Mouse (Mus musculus) lung, postnatal 0 days (tissue): ENCODE data around the gene Gp9. TPM values are rescaled to one million over a fixed set of nuclear protein-coding genes. Genes with fewer than 3 reads are reported as not detected.
"Not testable (repeated sequence)": the region's sequence is repeated elsewhere in the genome, so short reads cannot be mapped to it uniquely, and the experiment has no call there.

ENCODE experiments used
- ATAC-seq: fragments of 200-750 bp; cut with Nextera tagmentation; 2 replicates; pipeline ENCODE4 v1.8.0; 2017; ENCODE audit warnings: moderate library complexity
- DNase-seq: peaks from one replicate; pipeline ENCODE4 v3.0.0-alpha.2; 2016; ENCODE audit warnings: low spot score
- H3K27ac ChIP-seq: fragments of 300-500 bp; sonication (generic); 2 replicates; pipeline ENCODE4 v1.5.1; 2014; ENCODE audit warnings: antibody characterized with exemption, mild to moderate bottlenecking, low read length, mixed read lengths
- H3K27me3 ChIP-seq: fragments of 300-500 bp; sonication (generic); replicated peaks from 2 replicates; pipeline ENCODE4 v1.6.1; 2014; ENCODE audit warnings: low read length, mixed read lengths; ENCODE audit not compliant: insufficient read depth
- H3K36me3 ChIP-seq: fragments of 300-500 bp; sonication (generic); 2 replicates; pipeline ENCODE4 v1.6.1; 2014; ENCODE audit warnings: low read length, mixed read lengths; ENCODE audit not compliant: insufficient read depth
- H3K4me1 ChIP-seq: fragments of 300-500 bp; sonication (generic); 2 replicates; pipeline ENCODE4 v1.6.1; 2014; ENCODE audit warnings: antibody characterized with exemption, low read depth, low read length, mixed read lengths; ENCODE audit not compliant: insufficient read depth
- H3K4me2 ChIP-seq: fragments of 300-500 bp; sonication (generic); replicated peaks from 2 replicates; pipeline ENCODE4 v1.6.1; 2014; ENCODE audit warnings: low read depth, mild to moderate bottlenecking, low read length, moderate library complexity, mixed read lengths
- H3K4me3 ChIP-seq: fragments of 300-500 bp; sonication (generic); 2 replicates; pipeline ENCODE4 v1.5.1; 2014; ENCODE audit warnings: low read depth, low read length
- H3K9ac ChIP-seq: fragments of 300-500 bp; sonication (generic); replicated peaks from 2 replicates; pipeline ENCODE4 v1.6.1; 2014; ENCODE audit warnings: low read depth, mild to moderate bottlenecking
- H3K9me3 ChIP-seq: fragments of 300-500 bp; sonication (generic); 2 replicates; pipeline ENCODE4 v1.6.1; 2016; ENCODE audit warnings: low read length, mixed read lengths
- CTCF ChIP-seq: IDR thresholded peaks from 2 replicates; pipeline ENCODE4 v1.5.1; 2016; ENCODE audit warnings: antibody characterized with exemption, mild to moderate bottlenecking
- EP300 ChIP-seq: IDR thresholded peaks from 2 replicates; pipeline ENCODE4 v1.6.1; 2016; ENCODE audit warnings: antibody characterized with exemption, mild to moderate bottlenecking, control low read depth
- WGBS: fragments of 180-500 bp; shearing (Covaris S2); extraction: QIAGEN DNeasy Blood & Tissue Kit; methylation state at CpG from one replicate; pipeline ENCODE4 v1.1.7; 2014; 5-methylcytosine and 5-hydroxymethylcytosine counted together
- polyA plus RNA-seq: library from polyadenylated mRNA; unstranded; fragments of >200 nt; fragmentation: Nextera tagmentation; extraction: Ambion mirVana; gene quantifications from 2 replicates; pipeline ENCODE4 v1.2.1, GENCODE M21; 2015

The Gp9 gene
- polyA plus RNA-seq, 1 experiment from 2014 or later: 8.3 TPM

GRCm38 (mm10) chr6:87755196-87755595 lies 22.7 kb upstream of the Gp9 start:
- H3K27me3 ChIP-seq: no peaks in the 10 kb centered on the region
- no peak for DNase-seq
- H3K4me2 ChIP-seq: no peak overlapping the region
- H3K27ac ChIP-seq: no peak overlapping the region
- H3K4me3 ChIP-seq: no peak overlapping the region
- WGBS: 79% methylated on average over 4 of the region's 4 CpGs
- H3K9me3 ChIP-seq: no peaks in the 10 kb centered on the region
- H3K9ac ChIP-seq: no peak overlapping the region
- ATAC-seq: no peak
- H3K4me1 ChIP-seq: no peaks in the 10 kb centered on the region
- no peaks in the 10 kb centered on the region for H3K36me3 ChIP-seq
- no peak for TF ChIP-seq EP300
- no peak for TF ChIP-seq CTCF

- Histone ChIP-seq H3K36me3 (no peaks in the 10 kb centered on the region), H3K9me3 (no peaks in the 10 kb centered on the region), H3K4me3 (no peak overlapping the region), H3K4me1 (no peaks in the 10 kb centered on the region), H3K9ac (no peak overlapping the region), H3K27me3 (no peaks in the 10 kb centered on the region), H3K4me2 (no peak overlapping the region), H3K27ac (no peak overlapping the region)
- 84% methylated on average over 8 of the region's 8 CpGs for WGBS
- DNase-seq (no peak), ATAC-seq (no peak)
- TF ChIP-seq EP300 (no peak), CTCF (no peak)
These were observed 21.0 kb upstream of the Gp9 start for GRCm38 (mm10) chr6:87756896-87757295.

- no peaks in the 10 kb centered on the region for H3K4me1 ChIP-seq
- DNase-seq: no peak
- H3K9ac ChIP-seq: no peak overlapping the region
- no peaks in the 10 kb centered on the region for H3K9me3 ChIP-seq
- no peak for ATAC-seq
- no peaks in the 10 kb centered on the region for H3K27me3 ChIP-seq
- H3K4me2 ChIP-seq: no peak overlapping the region
- no peak overlapping the region for H3K27ac ChIP-seq
- TF ChIP-seq CTCF (no peak), EP300 (no peak)
- 45% methylated on average over 3 of the region's 3 CpGs for WGBS
- H3K36me3 ChIP-seq: no peaks in the 10 kb centered on the region
- no peak overlapping the region for H3K4me3 ChIP-seq
These were observed 18.5 kb upstream of the Gp9 start for GRCm38 (mm10) chr6:87759404-87759803.

GRCm38 (mm10) chr6:87759850-87760249 lies 18.0 kb upstream of the Gp9 start:
- DNase-seq: no peak

GRCm38 (mm10) chr6:87762161-87762560 lies 15.7 kb upstream of the Gp9 start:
- H3K9me3 ChIP-seq: no peaks in the 10 kb centered on the region
- H3K9ac ChIP-seq: no peak overlapping the region
- no peaks in the 10 kb centered on the region for H3K27me3 ChIP-seq
- no peak overlapping the region for H3K4me2 ChIP-seq
- H3K4me3 ChIP-seq: no peak overlapping the region
- H3K36me3 ChIP-seq: no peaks in the 10 kb centered on the region
- WGBS: 76% methylated on average over 5 of the region's 5 CpGs
- DNase-seq (no peak), ATAC-seq (no peak)
- no peak for TF ChIP-seq CTCF
- TF ChIP-seq EP300: no peak
- no peaks in the 10 kb centered on the region for H3K4me1 ChIP-seq
- no peak overlapping the region for H3K27ac ChIP-seq

More at GRCm38 (mm10) chr6:87759850-87760249, 18.0 kb upstream of the Gp9 start:
- ATAC-seq: no peak
- Histone ChIP-seq H3K4me2 (no peak overlapping the region), H3K27ac (no peak overlapping the region), H3K36me3 (no peaks in the 10 kb centered on the region), H3K9me3 (no peaks in the 10 kb centered on the region), H3K27me3 (no peaks in the 10 kb centered on the region), H3K4me1 (no peaks in the 10 kb centered on the region), H3K9ac (no peak overlapping the region), H3K4me3 (no peak overlapping the region)
- 49% methylated on average over 3 of the region's 3 CpGs for WGBS
- TF ChIP-seq CTCF: no peak
- no peak for TF ChIP-seq EP300

- H3K4me3 ChIP-seq: no peak overlapping the region
- H3K9me3 ChIP-seq: no peaks in the 10 kb centered on the region
- WGBS: 60% methylated on average over 4 of the region's 4 CpGs
- H3K27ac ChIP-seq: no peak overlapping the region
- H3K4me1 ChIP-seq: no peaks in the 10 kb centered on the region
- no peaks in the 10 kb centered on the region for H3K27me3 ChIP-seq
- DNase-seq (peak; percentile 77), ATAC-seq (no peak)
- H3K9ac ChIP-seq: no peak overlapping the region
- TF ChIP-seq EP300 (no peak), CTCF (peak; percentile 79)
- H3K4me2 ChIP-seq: no peak overlapping the region
- H3K36me3 ChIP-seq: no peaks in the 10 kb centered on the region
These were observed 14.2 kb upstream of the Gp9 start for GRCm38 (mm10) chr6:87763376-87764280.

GRCm38 (mm10) chr6:87764296-87764695 lies 13.6 kb upstream of the Gp9 start:
- H3K4me2 ChIP-seq, H3K36me3 ChIP-seq, H3K4me3 ChIP-seq, H3K27me3 ChIP-seq, DNase-seq, H3K9ac ChIP-seq, H3K4me1 ChIP-seq, H3K9me3 ChIP-seq, ATAC-seq, H3K27ac ChIP-seq: not testable (repeated sequence)
- WGBS: 92% methylated on average over 2 of the region's 2 CpGs
